Mouse (Mus musculus) regulatory T cell (primary cell): ENCODE data around the gene Tfe3.
"Not testable (repeated sequence)": the region's sequence is repeated elsewhere in the genome, so short reads cannot be mapped to it uniquely, and the experiment has no call there.

Experiments
- in situ Hi-C: fragments of 300-600 bp; cut with MboI, MseI; formaldehyde crosslinking; loops from one replicate; pipeline ENCODE4 v1.15.1; 2025; ENCODE audit warnings: high pct_unique_total_duplicates

Tfe3 gene

DNA sequence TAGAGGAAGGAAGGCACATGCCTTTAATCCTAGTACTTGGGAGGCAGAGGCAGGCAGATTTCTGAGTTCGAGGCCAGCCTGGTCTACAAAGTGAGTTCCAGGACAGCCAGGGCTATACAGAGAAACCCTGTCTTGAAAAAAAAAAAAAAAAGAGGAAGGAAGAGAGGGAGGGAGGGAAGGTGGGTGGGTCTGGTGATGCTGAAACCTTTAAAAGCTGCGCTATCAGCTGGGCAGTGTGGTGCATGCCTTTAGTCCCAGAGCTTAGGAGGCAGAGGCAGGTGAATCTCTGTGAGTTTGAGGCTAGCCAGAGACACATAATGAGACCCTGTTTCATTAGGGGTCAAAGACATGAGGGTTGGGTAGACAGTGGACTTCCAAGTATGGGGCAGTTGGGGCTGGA, 39.8 kb downstream of the Tfe3 start:
- in situ Hi-C loops, result loop anchor here (10.0 kb wide), 1 partner anchor 707 kb away; no protein-coding TSS in a partner anchor

DNA sequence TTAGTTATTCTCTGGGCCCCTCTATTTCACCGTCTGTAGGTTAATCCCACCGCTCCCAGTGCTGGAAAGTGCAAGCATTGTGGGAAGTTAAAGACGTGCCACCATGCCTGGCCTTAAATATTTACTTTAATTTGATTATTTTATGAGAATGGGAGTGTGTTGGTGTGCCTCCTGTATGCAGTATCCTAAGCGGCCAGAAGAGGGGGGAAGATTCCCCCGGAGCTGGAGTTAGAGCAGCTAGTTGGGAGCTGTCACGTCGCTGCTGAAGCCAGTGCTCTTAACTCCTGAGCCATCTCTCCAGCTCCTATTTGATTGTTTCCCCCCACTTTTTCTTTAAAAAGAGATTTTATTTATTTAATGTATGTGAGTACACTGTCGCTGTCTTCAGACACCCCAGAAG, 52.7 kb downstream of the Tfe3 start:
- in situ Hi-C loops, result not testable (repeated sequence)

DNA sequence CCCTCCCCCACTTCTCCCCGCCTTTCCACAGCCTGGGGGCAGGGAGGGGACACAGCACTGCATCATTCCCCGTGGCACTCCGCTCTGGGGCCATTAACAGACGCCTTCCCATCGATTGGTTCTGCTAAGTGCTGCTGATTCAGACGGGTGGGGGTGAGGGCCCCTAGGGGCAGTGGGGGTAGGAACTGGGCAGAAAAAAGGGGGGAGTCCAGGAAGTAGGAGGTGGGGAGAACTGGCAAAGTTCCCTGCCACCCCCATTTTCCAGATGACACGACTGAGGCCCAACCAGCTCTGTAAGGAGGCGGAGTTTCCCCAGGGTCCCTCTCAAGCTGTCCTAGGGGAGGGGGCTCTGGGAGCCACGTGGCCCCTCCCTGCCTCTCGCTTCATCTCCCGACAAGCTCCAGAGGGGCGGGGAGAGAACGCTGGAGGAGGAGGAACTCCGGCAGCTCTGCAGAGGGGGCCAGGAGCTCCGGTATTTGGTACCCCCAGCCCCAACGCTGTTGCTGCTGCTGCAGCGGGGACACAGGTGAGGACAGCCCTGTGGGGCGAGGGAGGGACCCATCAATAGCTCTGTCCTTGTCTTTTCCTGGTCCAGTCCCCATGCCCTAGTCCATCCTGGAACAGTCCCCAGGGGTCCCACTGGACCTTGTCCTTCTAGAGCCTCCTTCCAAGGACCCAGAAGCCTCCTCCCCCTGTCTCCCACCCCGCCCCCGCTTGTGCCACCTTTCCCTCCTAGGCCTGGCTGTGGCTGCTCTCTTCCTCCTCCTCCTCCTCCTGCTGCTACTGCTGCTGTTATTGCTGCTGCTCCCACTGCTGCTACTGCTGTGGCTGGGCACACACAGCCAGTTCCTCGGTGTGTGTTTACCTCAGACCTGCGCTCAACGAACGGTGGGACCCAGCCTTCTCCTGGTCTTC, 59.8 kb downstream of the Tfe3 start, which contains the start of gene Kcnd1:
Gene Kcnd1 (plus strand): TSS at position 425 of the 915 bp plus-strand sequence.
- in situ Hi-C loops, result no loop called here
